Mouse (Mus musculus): ENCODE results near the gene Zcchc2.

The Zcchc2 gene

GRCm38 (mm10) chr1:106036861-106037599 is 46.8 kb downstream of the Zcchc2 start:
- peak; percentile 25 to 67 for DNase-seq

- no peak for DNase-seq
Observed at GRCm38 (mm10) chr1:106039326-106039725, 49.1 kb downstream of the Zcchc2 start.

- DNase-seq: no peak
Observed at GRCm38 (mm10) chr1:106040271-106040670, 50.1 kb downstream of the Zcchc2 start.

- DNase-seq: no peak
Observed at GRCm38 (mm10) chr1:106042221-106042620, 52.0 kb downstream of the Zcchc2 start.

GRCm38 (mm10) chr1:106043053-106043820 is 53.0 kb downstream of the Zcchc2 start:
- no peak for DNase-seq

- DNase-seq: no peak
Observed at GRCm38 (mm10) chr1:106049036-106049435, 58.8 kb downstream of the Zcchc2 start.

GRCm38 (mm10) chr1:106054978-106055377 is 64.8 kb downstream of the Zcchc2 start:
- DNase-seq: no peak

GRCm38 (mm10) chr1:106058355-106058754 is 68.1 kb downstream of the Zcchc2 start:
- no peak for DNase-seq

- DNase-seq: no peak
Observed at GRCm38 (mm10) chr1:106059516-106060277, 69.5 kb downstream of the Zcchc2 start.

GRCm38 (mm10) chr1:106061185-106061910 is 71.1 kb downstream of the Zcchc2 start:
- DNase-seq: no peak

GRCm38 (mm10) chr1:106062891-106063590 is 72.8 kb downstream of the Zcchc2 start:
- DNase-seq: no peak

GRCm38 (mm10) chr1:106063591-106064170 is 73.5 kb downstream of the Zcchc2 start:
- no peak for DNase-seq

- DNase-seq: no peak
Observed at GRCm38 (mm10) chr1:106064291-106064690, 74.1 kb downstream of the Zcchc2 start.

- DNase-seq: no peak
Observed at GRCm38 (mm10) chr1:106064711-106065110, 74.5 kb downstream of the Zcchc2 start.

- DNase-seq: no peak
Observed at GRCm38 (mm10) chr1:106065679-106066078, 75.5 kb downstream of the Zcchc2 start.

- no peak for DNase-seq
Observed at GRCm38 (mm10) chr1:106067306-106067705, 77.1 kb downstream of the Zcchc2 start.

GRCm38 (mm10) chr1:106069867-106070543 is 79.8 kb downstream of the Zcchc2 start:
- DNase-seq: no peak

- no peak for DNase-seq
Observed at GRCm38 (mm10) chr1:106070814-106071213, 80.6 kb downstream of the Zcchc2 start.

- DNase-seq: peak; percentile 52 to 77
Observed at GRCm38 (mm10) chr1:106071237-106072070, 81.2 kb downstream of the Zcchc2 start.

GRCm38 (mm10) chr1:106072071-106072440 is 81.8 kb downstream of the Zcchc2 start:
- DNase-seq: no peak
